Mouse (Mus musculus): ENCODE results near the gene 5730596B20Rik. TPM values are rescaled to one million over a fixed set of nuclear protein-coding genes. Genes with fewer than 3 reads are reported as not detected.

5730596B20Rik gene
- polyA plus RNA-seq (2011; ENCODE audit: insufficient read depth, insufficient read length, low replicate concordance, missing spikeins) = not detected in 2 replicates

DNA sequence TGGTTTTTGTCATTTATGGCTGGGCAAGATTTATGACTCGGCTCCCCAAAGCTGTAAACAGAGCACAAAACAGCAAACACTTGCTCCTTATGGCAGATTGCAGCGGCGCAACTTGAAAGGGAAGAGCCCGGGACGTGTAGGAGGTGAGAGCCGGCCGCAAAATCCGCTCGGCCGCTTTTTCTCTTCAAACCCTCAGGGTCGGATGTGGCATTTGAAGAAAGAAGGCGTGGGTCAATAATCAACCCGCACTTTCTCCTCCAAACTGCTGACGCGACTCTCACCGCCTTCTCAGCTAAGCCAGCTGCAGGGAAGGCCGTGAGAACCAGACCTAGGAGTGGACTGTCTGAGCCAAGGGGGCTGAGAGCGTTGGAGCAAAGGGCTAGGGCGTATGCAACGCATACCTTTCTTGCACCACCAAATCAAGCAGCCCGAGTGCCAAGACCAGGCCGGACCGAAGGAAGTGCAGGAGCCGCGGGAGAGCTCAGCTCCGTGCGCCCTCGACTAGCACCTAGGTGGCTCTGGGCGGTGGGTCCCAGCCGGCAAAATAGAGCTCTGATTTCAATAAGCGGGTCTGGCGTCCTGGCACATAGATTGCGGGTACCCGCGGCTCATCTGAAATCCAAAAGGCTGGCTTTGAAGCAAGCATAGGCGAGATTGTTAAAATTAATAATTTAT, at the start of gene 5730596B20Rik:
Gene 5730596B20Rik (plus strand): TSS at position 438 of the 675 bp plus-strand sequence.
- H3K27ac ChIP-seq (ENCODE audit: control insufficient read depth, insufficient read depth, low read depth, low read length, poor library complexity) = no peak within 1 kb of the TSS
- no peaks in the 10 kb centered on the region for H3K4me1 ChIP-seq (ENCODE audit: control insufficient read depth, insufficient read depth, low read length)
- no peak within 1 kb of the TSS for H3K4me3 ChIP-seq (replicated peaks; ENCODE audit: control insufficient read depth, low read depth, low read length)

DNA sequence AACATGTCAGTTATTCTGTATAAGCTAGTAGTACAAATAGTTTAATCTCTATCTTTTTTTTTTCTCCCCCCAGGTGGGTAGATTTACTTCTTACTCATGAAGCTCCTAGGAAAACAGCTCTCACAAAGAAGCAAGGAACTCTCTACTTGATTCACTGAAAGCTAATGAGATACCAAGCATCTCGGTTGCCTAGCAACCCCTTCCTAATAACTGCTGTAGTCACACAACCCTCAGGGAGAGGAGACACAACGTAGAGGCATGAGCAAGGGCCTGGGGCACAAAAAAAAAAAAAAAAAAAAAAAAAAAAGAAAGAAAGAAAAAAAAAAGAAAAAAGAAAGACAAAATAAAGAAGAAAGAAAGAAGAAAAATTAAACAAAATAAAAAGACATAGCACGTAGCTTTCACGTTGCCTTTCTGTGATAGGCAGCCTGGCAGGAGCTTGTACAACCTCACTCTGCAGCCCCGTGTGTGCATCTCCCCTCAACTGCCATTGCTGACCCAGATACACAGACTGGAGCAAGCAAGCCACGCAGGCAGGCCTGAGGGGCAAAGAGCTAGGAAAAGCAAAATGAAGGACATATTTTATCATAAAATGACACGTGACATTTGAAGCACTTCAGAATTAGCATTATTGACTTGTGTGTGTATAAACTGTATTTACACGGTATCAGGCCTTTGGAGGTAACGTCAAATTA, 39.3 kb upstream of the 5730596B20Rik start:
- 80% methylated on average over 9 of the region's 9 CpGs for WGBS
- Histone ChIP-seq H3K4me1 (ENCODE audit: control insufficient read depth, insufficient read depth, low read length) (no peaks in the 10 kb centered on the region), H3K4me3 (replicated peaks; ENCODE audit: control insufficient read depth, low read depth, low read length) (no peak overlapping the region), H3K27ac (ENCODE audit: control insufficient read depth, insufficient read depth, low read depth, low read length, poor library complexity) (no peak overlapping the region)
- TF ChIP-seq POLR2A (IDR thresholded peaks at IDR 0.05; ENCODE audit: borderline replicate concordance, control insufficient read depth, low read depth, low read length) (no peak), CTCF (IDR thresholded peaks at IDR 0.05; ENCODE audit: control insufficient read depth, insufficient read depth, low read length) (no peak)

More for the DNA sequence above, at the start of gene 5730596B20Rik:
- 89% methylated on average over 36 of the region's 36 CpGs for WGBS
- TF ChIP-seq POLR2A (IDR thresholded peaks at IDR 0.05; ENCODE audit: borderline replicate concordance, control insufficient read depth, low read depth, low read length) (no peak), CTCF (IDR thresholded peaks at IDR 0.05; ENCODE audit: control insufficient read depth, insufficient read depth, low read length) (no peak)

DNA sequence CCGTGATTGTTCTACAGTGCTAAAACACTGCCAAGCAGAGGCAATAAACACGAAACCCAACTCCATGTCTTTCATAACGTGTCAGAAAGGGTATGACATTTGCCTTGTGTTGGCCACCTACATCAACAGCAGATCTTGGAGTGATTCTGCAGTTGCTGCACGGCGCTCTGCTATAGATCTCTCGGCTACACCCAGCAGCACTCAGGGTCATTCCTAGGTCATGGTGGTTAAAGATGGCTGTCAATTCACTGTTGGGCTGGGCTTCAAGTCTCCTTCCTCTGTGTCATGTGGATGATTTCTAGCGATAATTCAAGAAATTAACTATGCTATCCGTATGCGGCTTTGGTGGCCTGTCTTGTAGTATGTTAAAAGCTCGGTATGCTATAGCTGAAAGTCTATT, 38.7 kb upstream of the 5730596B20Rik start:
- no peak overlapping the region for H3K27ac ChIP-seq (ENCODE audit: control insufficient read depth, insufficient read depth, low read depth, low read length, poor library complexity)
- no peak overlapping the region for H3K4me3 ChIP-seq (replicated peaks; ENCODE audit: control insufficient read depth, low read depth, low read length)
- WGBS = 84% methylated on average over 10 of the region's 10 CpGs
- H3K4me1 ChIP-seq (ENCODE audit: control insufficient read depth, insufficient read depth, low read length) = no peaks in the 10 kb centered on the region
- TF ChIP-seq POLR2A (IDR thresholded peaks at IDR 0.05; ENCODE audit: borderline replicate concordance, control insufficient read depth, low read depth, low read length) (no peak), CTCF (IDR thresholded peaks at IDR 0.05; ENCODE audit: control insufficient read depth, insufficient read depth, low read length) (no peak)

DNA sequence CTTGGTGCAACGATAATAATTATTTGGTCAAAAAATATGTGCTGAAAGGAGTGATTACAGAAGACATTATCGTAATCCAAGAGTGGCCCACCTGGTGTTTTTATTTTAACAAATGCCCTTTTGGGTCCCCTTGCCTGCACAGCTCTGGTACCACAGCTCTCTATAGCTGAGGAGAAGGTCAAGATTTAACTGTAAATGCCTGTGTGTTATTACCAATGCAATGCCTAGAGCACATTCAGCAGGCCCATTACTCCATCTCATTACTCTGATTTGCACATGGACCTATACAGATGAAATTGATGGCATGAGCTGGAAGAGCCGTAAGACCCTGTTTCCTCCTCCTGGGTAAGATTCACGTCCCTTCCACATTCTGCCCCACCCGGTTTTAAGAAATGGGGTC, 38.2 kb upstream of the 5730596B20Rik start:
- no peak overlapping the region for H3K27ac ChIP-seq (ENCODE audit: control insufficient read depth, insufficient read depth, low read depth, low read length, poor library complexity)
- TF ChIP-seq POLR2A (IDR thresholded peaks at IDR 0.05; ENCODE audit: borderline replicate concordance, control insufficient read depth, low read depth, low read length) = no peak
- no peak for TF ChIP-seq CTCF (IDR thresholded peaks at IDR 0.05; ENCODE audit: control insufficient read depth, insufficient read depth, low read length)
- H3K4me1 ChIP-seq (ENCODE audit: control insufficient read depth, insufficient read depth, low read length) = no peaks in the 10 kb centered on the region
- no peak overlapping the region for H3K4me3 ChIP-seq (replicated peaks; ENCODE audit: control insufficient read depth, low read depth, low read length)
- WGBS = 86% methylated on average over 5 of the region's 5 CpGs

DNA sequence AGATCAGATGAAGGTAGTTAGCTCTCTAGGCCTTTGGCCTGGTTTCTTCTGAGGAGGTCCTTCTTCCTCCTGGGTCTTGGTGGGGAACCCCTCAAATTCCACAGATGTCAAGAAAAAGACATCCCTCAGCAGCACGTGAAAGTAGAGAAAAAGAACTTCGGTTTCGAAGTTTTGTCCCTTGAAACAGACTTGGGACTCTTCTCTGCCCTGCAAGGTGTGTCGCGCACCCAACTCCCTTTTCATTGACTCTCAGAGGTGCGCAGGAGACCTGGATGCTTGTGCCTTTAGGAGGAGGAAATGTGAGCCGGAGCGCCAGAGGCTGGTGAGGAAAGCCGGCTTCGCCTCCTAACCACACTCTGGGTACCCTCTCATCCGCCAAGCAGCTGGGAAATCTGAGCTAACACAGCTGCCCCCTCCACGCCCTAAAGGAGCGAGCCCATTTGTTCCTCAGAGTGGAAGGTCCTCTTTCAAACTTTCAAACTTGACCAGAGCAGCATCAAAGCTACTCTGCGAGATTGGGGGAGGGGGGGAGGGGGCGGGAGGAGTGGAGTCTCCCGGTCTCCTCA, 26.8 kb upstream of the 5730596B20Rik start:
- Histone ChIP-seq H3K27ac (ENCODE audit: control insufficient read depth, insufficient read depth, low read depth, low read length, poor library complexity) (no peak overlapping the region), H3K4me1 (ENCODE audit: control insufficient read depth, insufficient read depth, low read length) (no peaks in the 10 kb centered on the region), H3K4me3 (replicated peaks; ENCODE audit: control insufficient read depth, low read depth, low read length) (no peak overlapping the region)
- WGBS = 26% methylated on average over 16 of the region's 16 CpGs
- TF ChIP-seq POLR2A (IDR thresholded peaks at IDR 0.05; ENCODE audit: borderline replicate concordance, control insufficient read depth, low read depth, low read length) (no peak), CTCF (IDR thresholded peaks at IDR 0.05; ENCODE audit: control insufficient read depth, insufficient read depth, low read length) (no peak)

DNA sequence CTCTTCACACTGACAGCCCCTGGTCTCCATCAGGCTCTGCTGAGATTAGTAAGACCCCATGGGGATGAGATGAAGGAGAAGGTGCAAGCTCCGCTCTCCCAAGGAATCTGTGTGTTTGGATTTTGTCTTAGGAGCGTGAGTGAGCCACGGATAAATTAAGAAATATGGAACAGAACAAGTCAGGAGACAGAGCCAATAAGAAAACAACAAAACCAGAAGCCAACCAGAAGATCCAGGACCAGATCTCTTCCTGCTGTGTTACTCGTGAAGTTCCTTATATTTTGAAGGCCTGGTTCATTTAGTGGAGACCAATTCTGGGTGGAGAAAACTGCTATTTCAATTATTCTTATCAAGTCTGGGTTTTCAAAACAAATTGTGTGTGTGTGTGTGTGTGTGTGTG, 25.7 kb upstream of the 5730596B20Rik start:
- no peak overlapping the region for H3K4me3 ChIP-seq (replicated peaks; ENCODE audit: control insufficient read depth, low read depth, low read length)
- no peak for TF ChIP-seq POLR2A (IDR thresholded peaks at IDR 0.05; ENCODE audit: borderline replicate concordance, control insufficient read depth, low read depth, low read length)
- TF ChIP-seq CTCF (IDR thresholded peaks at IDR 0.05; ENCODE audit: control insufficient read depth, insufficient read depth, low read length) = no peak
- H3K4me1 ChIP-seq (ENCODE audit: control insufficient read depth, insufficient read depth, low read length) = no peaks in the 10 kb centered on the region
- WGBS = 37% methylated on average over 4 of the region's 4 CpGs
- no peak overlapping the region for H3K27ac ChIP-seq (ENCODE audit: control insufficient read depth, insufficient read depth, low read depth, low read length, poor library complexity)

DNA sequence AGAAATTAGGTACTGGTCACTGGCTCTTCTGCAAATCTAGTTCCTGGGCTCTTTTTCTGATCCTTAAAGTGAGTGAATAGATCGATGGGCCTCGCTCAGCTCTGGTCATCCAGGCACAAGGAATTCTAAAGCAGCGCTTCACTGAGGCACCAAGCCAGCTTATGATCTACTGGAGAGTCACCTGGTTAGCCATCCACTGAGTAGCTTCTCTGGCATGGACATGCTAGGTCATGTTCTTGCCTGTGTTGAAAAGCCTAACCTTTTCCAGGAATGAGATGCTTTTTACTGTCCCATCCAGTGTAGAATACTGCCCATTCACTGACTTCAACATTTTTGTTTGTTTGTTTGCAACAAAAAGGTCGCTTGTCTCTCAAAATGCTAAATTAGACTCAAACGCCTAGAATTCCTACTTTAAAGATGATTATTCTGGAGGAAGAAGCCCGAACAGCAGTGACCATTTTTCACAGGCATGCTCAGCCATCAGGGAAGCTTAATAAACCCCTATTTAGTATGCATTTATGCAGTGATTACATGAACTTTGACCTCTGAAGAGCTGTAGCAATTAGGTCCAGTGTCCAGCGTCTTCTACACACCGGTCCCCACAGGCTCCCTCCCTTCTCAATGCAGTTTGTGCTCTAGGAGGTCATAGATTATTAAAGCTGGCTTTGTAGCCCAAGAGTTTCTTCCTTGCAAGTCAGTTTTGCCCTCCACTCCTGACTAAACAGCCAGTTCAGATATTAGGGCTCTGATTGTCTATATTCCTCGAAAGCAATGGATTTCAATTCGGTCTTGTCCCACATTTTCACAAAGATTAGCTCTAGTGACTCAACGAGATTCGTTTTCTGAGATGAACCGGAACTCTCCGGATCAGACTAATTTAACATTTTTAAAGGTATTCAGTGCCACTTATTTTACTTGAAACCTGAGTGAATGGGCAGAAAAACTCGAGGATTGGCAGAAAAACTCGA, 24.8 kb upstream of the 5730596B20Rik start:
- 35% methylated on average over 16 of the region's 16 CpGs for WGBS
- no peak overlapping the region for H3K27ac ChIP-seq (ENCODE audit: control insufficient read depth, insufficient read depth, low read depth, low read length, poor library complexity)

More for the DNA sequence above, 24.8 kb upstream of the 5730596B20Rik start:
- no peak for TF ChIP-seq POLR2A (IDR thresholded peaks at IDR 0.05; ENCODE audit: borderline replicate concordance, control insufficient read depth, low read depth, low read length)
- TF ChIP-seq CTCF (IDR thresholded peaks at IDR 0.05; ENCODE audit: control insufficient read depth, insufficient read depth, low read length) = no peak
- Histone ChIP-seq H3K4me3 (replicated peaks; ENCODE audit: control insufficient read depth, low read depth, low read length) (no peak overlapping the region), H3K4me1 (ENCODE audit: control insufficient read depth, insufficient read depth, low read length) (no peaks in the 10 kb centered on the region)

Measured in bone marrow, adult 2 months (tissue).